Mouse (Mus musculus) midbrain, embryonic 11.5 days (tissue): ENCODE data around the gene Pprc1. TPM values are rescaled to one million over a fixed set of nuclear protein-coding genes. Genes with fewer than 3 reads are reported as not detected.

Experiments used
- ATAC-seq: fragments of 200-750 bp; cut with Nextera tagmentation; 2 replicates; pipeline ENCODE4 v1.8.0; 2017; ENCODE audit warnings: moderate TSS enrichment, moderate library complexity; ENCODE audit not compliant: low FRiP score
- DNase-seq: peaks from one replicate; pipeline ENCODE4 v3.0.0; 2015; ENCODE audit warnings: low spot score; ENCODE audit errors: missing footprints
- H3K27ac ChIP-seq: fragments of 300-500 bp; sonication (generic); 2 replicates; pipeline ENCODE4 v1.5.1; 2014; ENCODE audit warnings: low read depth, low read length
- H3K27me3 ChIP-seq: fragments of 300-500 bp; sonication (generic); 2 replicates; pipeline ENCODE4 v1.6.1; 2014; ENCODE audit warnings: mild to moderate bottlenecking, low read length, moderate library complexity, mixed read lengths; ENCODE audit not compliant: control insufficient read depth, insufficient read depth
- H3K36me3 ChIP-seq: fragments of 300-500 bp; sonication (generic); 2 replicates; pipeline ENCODE4 v1.6.1; 2014; ENCODE audit warnings: mild to moderate bottlenecking, low read length, moderate library complexity, mixed read lengths; ENCODE audit not compliant: control insufficient read depth, insufficient read depth
- H3K4me1 ChIP-seq: fragments of 300-500 bp; sonication (generic); 2 replicates; pipeline ENCODE4 v1.6.1; 2014; ENCODE audit warnings: low read length; ENCODE audit not compliant: control insufficient read depth, insufficient read depth
- H3K4me2 ChIP-seq: fragments of 300-500 bp; sonication (generic); 2 replicates; pipeline ENCODE4 v1.6.1; 2014; ENCODE audit warnings: mild to moderate bottlenecking, moderate library complexity
- H3K4me3 ChIP-seq: fragments of 300-500 bp; sonication (generic); 2 replicates; pipeline ENCODE4 v1.5.1; 2014; ENCODE audit warnings: low read depth, low read length
- H3K9ac ChIP-seq: fragments of 300-500 bp; sonication (generic); 2 replicates; pipeline ENCODE4 v1.6.1; 2014; ENCODE audit warnings: low read length
- H3K9me3 ChIP-seq: fragments of 300-500 bp; sonication (generic); 2 replicates; pipeline ENCODE4 v1.6.1; 2016; ENCODE audit warnings: low read length; ENCODE audit not compliant: control insufficient read depth
- WGBS: fragments of 180-500 bp; shearing (Covaris S2); extraction: QIAGEN DNeasy Blood & Tissue Kit; methylation state at CpG from one replicate; pipeline ENCODE4 v1.1.7; 2014; 5-methylcytosine and 5-hydroxymethylcytosine counted together
- polyA plus RNA-seq: library from polyadenylated mRNA; unstranded; fragments of >200 nt; fragmentation: Nextera tagmentation; extraction: Ambion mirVana; gene quantifications from 2 replicates; pipeline ENCODE4 v1.2.1, GENCODE M21; 2014

The Pprc1 gene
- polyA plus RNA-seq, 1 experiment from 2014 or later, result 48.5 TPM

- Histone ChIP-seq H3K27ac (no peak overlapping the region), H3K36me3 (no peaks in the 10 kb centered on the region), H3K4me3 (no peak overlapping the region), H3K9ac (no peak overlapping the region), H3K4me1 (peaks cover 6% of the 10 kb centered on the region), H3K9me3 (no peaks in the 10 kb centered on the region), H3K27me3 (peaks cover 11% of the 10 kb centered on the region), H3K4me2 (no peak overlapping the region)
- ATAC-seq (no peak), DNase-seq (peak; percentile 75)
- 86% methylated on average over 7 of the region's 7 CpGs for WGBS
These were observed 39.0 kb upstream of the Pprc1 start for GRCm38 (mm10) chr19:46005680-46006079.

GRCm38 (mm10) chr19:46014572-46015178, 30.0 kb upstream of the Pprc1 start:
- Histone ChIP-seq H3K36me3 (no peaks in the 10 kb centered on the region), H3K4me2 (no peak overlapping the region), H3K27me3 (no peaks in the 10 kb centered on the region), H3K9me3 (no peaks in the 10 kb centered on the region), H3K27ac (no peak overlapping the region), H3K9ac (no peak overlapping the region), H3K4me1 (no peaks in the 10 kb centered on the region), H3K4me3 (no peak overlapping the region)
- DNase-seq, result peak; percentile 98
- WGBS, result 42% methylated on average over 12 of the region's 12 CpGs
- peak; percentile 70 for ATAC-seq

GRCm38 (mm10) chr19:46016023-46016422, 28.7 kb upstream of the Pprc1 start:
- no peak overlapping the region for H3K9ac ChIP-seq
- H3K4me2 ChIP-seq, result no peak overlapping the region
- ATAC-seq, result no peak
- no peak overlapping the region for H3K4me3 ChIP-seq
- peak; percentile 56 for DNase-seq
- no peaks in the 10 kb centered on the region for H3K36me3 ChIP-seq
- H3K27ac ChIP-seq, result no peak overlapping the region
- no peaks in the 10 kb centered on the region for H3K27me3 ChIP-seq
- 61% methylated on average over 2 of the region's 2 CpGs for WGBS
- no peaks in the 10 kb centered on the region for H3K9me3 ChIP-seq
- no peaks in the 10 kb centered on the region for H3K4me1 ChIP-seq

GRCm38 (mm10) chr19:46024959-46025358, 19.7 kb upstream of the Pprc1 start:
- Histone ChIP-seq H3K4me2 (no peak overlapping the region), H3K4me3 (no peak overlapping the region), H3K36me3 (no peaks in the 10 kb centered on the region; the same call in 1 of the 2 replicates), H3K4me1 (no peaks in the 10 kb centered on the region), H3K27ac (no peak overlapping the region), H3K27me3 (no peaks in the 10 kb centered on the region), H3K9ac (no peak overlapping the region), H3K9me3 (no peaks in the 10 kb centered on the region)
- WGBS, result 86% methylated on average over 6 of the region's 6 CpGs
- ATAC-seq, result no peak
- no peak for DNase-seq

- no peak for ATAC-seq
- Histone ChIP-seq H3K4me2 (no peak overlapping the region), H3K9me3 (no peaks in the 10 kb centered on the region), H3K9ac (no peak overlapping the region), H3K27ac (no peak overlapping the region), H3K4me1 (no peaks in the 10 kb centered on the region), H3K4me3 (no peak overlapping the region), H3K36me3 (no peaks in the 10 kb centered on the region; the same call in 1 of the 2 replicates), H3K27me3 (no peaks in the 10 kb centered on the region)
- no peak for DNase-seq
- WGBS, result 62% methylated on average over 8 of the region's 8 CpGs
These were observed 18.1 kb upstream of the Pprc1 start for GRCm38 (mm10) chr19:46026567-46026966.

- 74% methylated on average over 11 of the region's 11 CpGs for WGBS
- no peak for ATAC-seq
These were observed 15.9 kb upstream of the Pprc1 start for GRCm38 (mm10) chr19:46028747-46029320.

GRCm38 (mm10) chr19:46029652-46030051, 15.0 kb upstream of the Pprc1 start:
- DNase-seq, result peak; percentile 72
- WGBS, result 95% methylated on average over 1 of the region's 1 CpGs
- Histone ChIP-seq H3K27ac (no peak overlapping the region), H3K4me1 (no peaks in the 10 kb centered on the region), H3K9ac (no peak overlapping the region), H3K4me2 (no peak overlapping the region), H3K36me3 (peaks cover 20% of the 10 kb centered on the region), H3K27me3 (no peaks in the 10 kb centered on the region), H3K4me3 (no peak overlapping the region), H3K9me3 (no peaks in the 10 kb centered on the region)
- ATAC-seq, result no peak

More at GRCm38 (mm10) chr19:46028747-46029320, 15.9 kb upstream of the Pprc1 start:
- H3K4me1 ChIP-seq, result no peaks in the 10 kb centered on the region
- no peak overlapping the region for H3K4me2 ChIP-seq
- no peak overlapping the region for H3K27ac ChIP-seq
- no peaks in the 10 kb centered on the region for H3K27me3 ChIP-seq
- peak; percentile 12 for DNase-seq
- H3K9me3 ChIP-seq, result no peaks in the 10 kb centered on the region
- H3K36me3 ChIP-seq, result peaks cover 14% of the 10 kb centered on the region
- H3K9ac ChIP-seq, result no peak overlapping the region
- no peak overlapping the region for H3K4me3 ChIP-seq

GRCm38 (mm10) chr19:46030196-46030983, 14.3 kb upstream of the Pprc1 start:
- Histone ChIP-seq H3K36me3 (peaks cover 27% of the 10 kb centered on the region), H3K4me3 (no peak overlapping the region), H3K27ac (no peak overlapping the region), H3K9me3 (no peaks in the 10 kb centered on the region), H3K4me2 (no peak overlapping the region), H3K4me1 (no peaks in the 10 kb centered on the region), H3K9ac (no peak overlapping the region), H3K27me3 (no peaks in the 10 kb centered on the region)
- 94% methylated on average over 10 of the region's 10 CpGs for WGBS
- DNase-seq, result peak; percentile 76
- ATAC-seq, result no peak
